Mouse (Mus musculus) limb, embryonic 14.5 days (tissue): Measurements from ENCODE around the gene Mmd2. TPM values are rescaled to one million over a fixed set of nuclear protein-coding genes. Genes with fewer than 3 reads are reported as not detected.
A peak's percentile ranks its signal among the peaks of the same experiment; 100 is the strongest.

Experiments
- ATAC-seq: fragments of 200-750 bp; cut with Nextera tagmentation; 2 replicates; pipeline ENCODE4 v1.8.0; 2017; ENCODE audit warnings: low read depth, moderate number of reproducible peaks, moderate TSS enrichment; ENCODE audit not compliant: low FRiP score
- DNase-seq: peaks from one replicate; pipeline ENCODE4 v3.0.0-alpha.2; 2015; ENCODE audit warnings: low spot score
- H3K27ac ChIP-seq: fragments of 300-500 bp; sonication (generic); replicated peaks from 2 replicates; pipeline ENCODE4 v1.5.1; 2014; ENCODE audit warnings: low read depth, mild to moderate bottlenecking, low read length, moderate library complexity, mixed read lengths
- H3K27me3 ChIP-seq: fragments of 300-500 bp; sonication (generic); 2 replicates; pipeline ENCODE4 v1.6.1; 2014; ENCODE audit warnings: low read length, mixed read lengths; ENCODE audit not compliant: control insufficient read depth, insufficient read depth
- H3K36me3 ChIP-seq: fragments of 300-500 bp; sonication (generic); 2 replicates; pipeline ENCODE4 v1.6.1; 2014; ENCODE audit warnings: mild to moderate bottlenecking, low read length, moderate library complexity, mixed read lengths; ENCODE audit not compliant: control insufficient read depth, insufficient read depth
- H3K4me1 ChIP-seq: fragments of 300-500 bp; sonication (generic); 2 replicates; pipeline ENCODE4 v1.6.1; 2014; ENCODE audit warnings: antibody characterized with exemption, low read length, mixed read lengths; ENCODE audit not compliant: control insufficient read depth, insufficient read depth
- H3K4me2 ChIP-seq: fragments of 300-500 bp; sonication (generic); replicated peaks from 2 replicates; pipeline ENCODE4 v1.6.1; 2014; ENCODE audit warnings: low read depth, mild to moderate bottlenecking, low read length, moderate library complexity; ENCODE audit not compliant: severe bottlenecking
- H3K4me3 ChIP-seq: fragments of 300-500 bp; sonication (generic); replicated peaks from 2 replicates; pipeline ENCODE4 v1.5.1; 2014; ENCODE audit warnings: low read length
- H3K9ac ChIP-seq: fragments of 300-500 bp; sonication (generic); 2 replicates; pipeline ENCODE4 v1.6.1; 2014; ENCODE audit warnings: mild to moderate bottlenecking, low read depth, low read length, moderate library complexity; ENCODE audit not compliant: severe bottlenecking
- H3K9me3 ChIP-seq: fragments of 300-500 bp; sonication (generic); 2 replicates; pipeline ENCODE4 v1.6.1; 2016; ENCODE audit warnings: low read length; ENCODE audit not compliant: control insufficient read depth
- POLR2A ChIP-seq: fragments of 200-500 bp; IDR thresholded peaks from 2 replicates; pipeline ENCODE4 v1.8.0; 2012; ENCODE audit warnings: inconsistent platforms, mild to moderate bottlenecking, moderate library complexity, borderline replicate concordance; ENCODE audit not compliant: insufficient read depth, insufficient read length; ENCODE audit errors: extremely low read depth
- WGBS: fragments of 180-500 bp; shearing (Covaris S2); extraction: QIAGEN DNeasy Blood & Tissue Kit; methylation state at CpG from one replicate; pipeline ENCODE4 v1.1.7; 2014; 5-methylcytosine and 5-hydroxymethylcytosine counted together
- polyA plus RNA-seq, 2 experiments: library from polyadenylated mRNA; depleted of rRNA in 1 of 2; stranded (reverse) in 1 of 2; unstranded in 1 of 2; fragments of >200 nt; fragmentation: Nextera tagmentation in 1 of 2; extraction: Ambion mirVana in 1 of 2; gene quantifications; 2 replicates each; pipeline versions ENCODE4 v1.2.1 to v1.2.3; 2012 to 2014

Mmd2 gene
- polyA plus RNA-seq, 2 experiments = 1.2 to 2.0 TPM

DNA sequence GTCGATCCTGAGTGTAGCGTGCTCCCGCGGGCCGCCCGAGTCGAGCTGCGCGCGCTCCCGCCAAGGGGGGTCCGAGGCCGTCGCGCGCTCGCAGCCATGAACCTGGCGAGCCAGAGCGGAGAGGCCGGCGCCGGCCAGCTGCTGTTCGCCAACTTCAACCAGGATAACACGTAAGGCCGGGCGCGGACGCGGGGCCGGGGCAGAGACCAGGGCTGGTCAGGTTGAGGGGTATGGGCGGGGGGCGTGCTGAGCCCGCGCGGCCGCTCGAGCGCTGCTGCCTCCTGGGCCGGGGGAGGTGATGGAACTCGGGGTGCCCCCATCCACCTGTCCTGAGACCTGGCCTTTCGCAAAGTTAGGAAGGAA, 21.0 kb upstream of the Mmd2 start:
- H3K27me3 ChIP-seq = no peaks in the 10 kb centered on the region
- no peaks in the 10 kb centered on the region for H3K9me3 ChIP-seq
- peak overlapping the region; percentile 74; the same call in 1 of the 2 replicates for H3K27ac ChIP-seq
- peak overlapping the region; percentile 89 for H3K4me3 ChIP-seq
- WGBS = 5% methylated on average over 32 of the region's 41 CpGs
- no peak for DNase-seq
- ATAC-seq = peak; percentile 45
- H3K36me3 ChIP-seq = peaks cover 17% of the 10 kb centered on the region
- TF ChIP-seq POLR2A = no peak
- H3K4me2 ChIP-seq = peak overlapping the region; percentile 60
- H3K9ac ChIP-seq = peak overlapping the region; percentile 83
- peaks cover 13% of the 10 kb centered on the region for H3K4me1 ChIP-seq

GRCm38 (mm10) chr5:142628726-142629662, 20.4 kb upstream of the Mmd2 start:
- no peaks in the 10 kb centered on the region for H3K27me3 ChIP-seq
- H3K4me2 ChIP-seq = peak overlapping the region; percentile 60
- ATAC-seq (peak; percentile 98), DNase-seq (peak; percentile 94)
- peak overlapping the region; percentile 82 for H3K27ac ChIP-seq
- peak overlapping the region; percentile 89 for H3K4me3 ChIP-seq
- H3K36me3 ChIP-seq = peaks cover 13% of the 10 kb centered on the region
- H3K9ac ChIP-seq = peak overlapping the region; percentile 83
- no peaks in the 10 kb centered on the region for H3K9me3 ChIP-seq
- peak; percentile 94; the same call in 1 of the 2 replicates for TF ChIP-seq POLR2A
- H3K4me1 ChIP-seq = peaks cover 13% of the 10 kb centered on the region
- under 1% methylated on average over 67 of the region's 69 CpGs for WGBS

DNA sequence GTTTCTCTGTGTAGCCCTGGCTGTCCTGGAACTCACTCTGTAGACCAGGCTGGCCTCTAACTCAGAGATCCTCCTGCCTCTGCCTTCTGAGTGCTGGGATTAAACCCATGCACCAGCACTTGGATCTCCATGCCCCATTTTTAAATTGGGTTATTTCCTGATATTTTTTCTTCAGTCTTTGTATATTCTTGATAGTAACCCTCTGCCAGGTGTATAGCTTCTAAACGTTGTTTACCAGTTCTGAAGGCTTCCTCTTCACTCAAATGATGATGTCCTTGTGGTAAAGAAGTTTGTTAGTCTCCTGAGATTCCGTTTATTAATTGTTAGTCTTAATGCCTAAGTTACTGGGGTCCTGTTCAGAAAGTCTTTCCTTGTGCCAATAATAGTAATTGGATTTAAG, 18.8 kb upstream of the Mmd2 start, which contains the start of gene Wipi2:
Wipi2 (plus strand) TSS at position 301 of the 400 bp plus-strand sequence.
- Histone ChIP-seq H3K27ac (peak within 1 kb of the TSS; percentile 82; the same call in 1 of the 2 replicates), H3K9ac (peak within 1 kb of the TSS; percentile 83), H3K9me3 (no peaks in the 10 kb centered on the region), H3K4me2 (peak within 1 kb of the TSS; percentile 60), H3K4me1 (peaks cover 13% of the 10 kb centered on the region), H3K36me3 (no peaks in the 10 kb centered on the region), H3K27me3 (no peaks in the 10 kb centered on the region), H3K4me3 (peak within 1 kb of the TSS; percentile 89)
- TF ChIP-seq POLR2A = no peak
- 89% methylated on average over 2 of the region's 2 CpGs for WGBS
- ATAC-seq (no peak), DNase-seq (no peak)

- DNase-seq (no peak), ATAC-seq (no peak)
- H3K36me3 ChIP-seq = no peaks in the 10 kb centered on the region
- no peak for TF ChIP-seq POLR2A
- H3K27ac ChIP-seq = no peak overlapping the region
- H3K4me2 ChIP-seq = no peak overlapping the region
- no peak overlapping the region for H3K9ac ChIP-seq
- no peak overlapping the region for H3K4me3 ChIP-seq
- 89% methylated on average over 7 of the region's 7 CpGs for WGBS
- no peaks in the 10 kb centered on the region for H3K4me1 ChIP-seq
- no peaks in the 10 kb centered on the region for H3K27me3 ChIP-seq
- no peaks in the 10 kb centered on the region for H3K9me3 ChIP-seq
Measured at GRCm38 (mm10) chr5:142623080-142623479, 14.5 kb upstream of the Mmd2 start.

DNA sequence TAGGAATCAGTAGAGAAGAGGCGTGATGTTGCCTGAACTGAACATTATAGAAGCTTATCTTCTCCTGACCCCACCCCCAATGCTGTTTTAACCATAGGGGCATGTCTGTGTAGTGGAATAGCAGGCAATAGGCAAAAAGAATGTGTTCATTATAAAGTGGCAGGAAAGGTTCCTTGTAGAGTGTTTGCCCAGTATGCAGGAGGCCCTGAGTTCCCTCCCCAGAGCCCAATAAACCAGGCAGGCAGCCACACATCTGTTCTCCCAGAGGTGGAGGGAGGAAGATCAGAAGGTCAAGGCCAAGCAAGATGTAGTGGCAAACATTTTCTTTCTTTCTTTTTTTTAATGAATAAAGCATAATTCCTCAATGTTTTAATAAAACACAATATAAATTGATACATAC, 13.5 kb upstream of the Mmd2 start:
- H3K4me3 ChIP-seq = no peak overlapping the region
- no peak overlapping the region for H3K27ac ChIP-seq
- WGBS = 72% methylated on average over 1 of the region's 1 CpGs
- no peaks in the 10 kb centered on the region for H3K4me1 ChIP-seq
- H3K9ac ChIP-seq = no peak overlapping the region
- DNase-seq = no peak
- no peaks in the 10 kb centered on the region for H3K9me3 ChIP-seq
- no peak for ATAC-seq
- no peak for TF ChIP-seq POLR2A
- H3K27me3 ChIP-seq = no peaks in the 10 kb centered on the region
- no peaks in the 10 kb centered on the region for H3K36me3 ChIP-seq
- no peak overlapping the region for H3K4me2 ChIP-seq
